Mouse (Mus musculus) thymus, adult 2 months (tissue): ENCODE measurements around the gene Rgcc. TPM values are rescaled to one million over a fixed set of nuclear protein-coding genes. Genes with fewer than 3 reads are reported as not detected.

Source experiments
- DNase-seq: peaks from one replicate; pipeline ENCODE4 v3.0.0; 2021
- H3K27ac ChIP-seq: fragments of 200-500 bp; 2 replicates; pipeline ENCODE4 v1.5.1; 2012; ENCODE audit warnings: low read length, control low read depth; ENCODE audit not compliant: control insufficient read depth, insufficient read depth
- H3K27me3 ChIP-seq: fragments of 200-500 bp; 2 replicates; pipeline ENCODE4 v1.6.1; 2012; ENCODE audit warnings: mild to moderate bottlenecking, low read length, moderate library complexity, mixed read lengths; ENCODE audit not compliant: control insufficient read depth, insufficient read depth
- H3K36me3 ChIP-seq: fragments of 200-500 bp; 2 replicates; pipeline ENCODE4 v1.6.1; 2012; ENCODE audit warnings: mild to moderate bottlenecking, low read length, moderate library complexity; ENCODE audit not compliant: control insufficient read depth, insufficient read depth
- H3K4me1 ChIP-seq: fragments of 200-500 bp; replicated peaks from 2 replicates; pipeline ENCODE4 v1.6.1; 2012; ENCODE audit warnings: low read length; ENCODE audit not compliant: control insufficient read depth, insufficient read depth
- H3K4me3 ChIP-seq: fragments of 200-500 bp; 2 replicates; pipeline ENCODE4 v1.5.1; 2012; ENCODE audit warnings: mild to moderate bottlenecking, low read length, control low read depth, moderate library complexity; ENCODE audit not compliant: control insufficient read depth, insufficient read depth
- CTCF ChIP-seq: fragments of 200-500 bp; IDR thresholded peaks from 2 replicates; pipeline ENCODE4 v1.5.1; 2012; ENCODE audit warnings: mild to moderate bottlenecking, control low read depth, low read length, moderate library complexity, borderline replicate concordance; ENCODE audit not compliant: control insufficient read depth, poor library complexity, insufficient read depth; ENCODE audit errors: extremely low read depth
- POLR2A ChIP-seq: fragments of 200-500 bp; IDR thresholded peaks from 2 replicates; pipeline ENCODE4 v1.6.1; 2012; ENCODE audit warnings: mild to moderate bottlenecking, low read length, control low read depth, moderate library complexity; ENCODE audit not compliant: control insufficient read depth, poor library complexity, insufficient read depth; ENCODE audit errors: extremely low read depth
- whole genome bisulfite sequencing: fragments of 180-500 bp; shearing (Covaris S2); methylation state at CpG from one replicate; pipeline ENCODE4 v1.1.7; 2018; 5-methylcytosine and 5-hydroxymethylcytosine counted together
- polyA plus RNA-seq: library from polyadenylated mRNA; depleted of rRNA; stranded (reverse); fragments of >200 nt; gene quantifications from 2 replicates; pipeline ENCODE4 v1.2.3, GENCODE M21; 2012

Gene Rgcc
- polyA plus RNA-seq, 1 experiment = 880 TPM

GRCm38 (mm10) chr14:79321881-79322280 lies 20.4 kb upstream of the Rgcc start:
- H3K4me1 ChIP-seq = peaks cover 11% of the 10 kb centered on the region
- H3K27me3 ChIP-seq = no peaks in the 10 kb centered on the region
- no peak overlapping the region for H3K27ac ChIP-seq
- no peak overlapping the region for H3K4me3 ChIP-seq
- whole genome bisulfite sequencing = 93% methylated on average over 5 of the region's 5 CpGs
- DNase-seq = no peak
- TF ChIP-seq CTCF = no peak
- no peak for TF ChIP-seq POLR2A
- H3K36me3 ChIP-seq = no peaks in the 10 kb centered on the region

- WGBS = 42% methylated on average over 8 of the region's 8 CpGs
- H3K4me1 ChIP-seq = peaks cover 17% of the 10 kb centered on the region
- no peaks in the 10 kb centered on the region for H3K27me3 ChIP-seq
- H3K36me3 ChIP-seq = no peaks in the 10 kb centered on the region
- no peak overlapping the region for H3K4me3 ChIP-seq
- TF ChIP-seq POLR2A (no peak), CTCF (peak; percentile 29; the same call in 1 of the 2 replicates)
- DNase-seq = peak; percentile 72
- H3K27ac ChIP-seq = no peak overlapping the region
Measured at GRCm38 (mm10) chr14:79321152-79321551, 19.7 kb upstream of the Rgcc start.

GRCm38 (mm10) chr14:79317602-79318001 lies 16.2 kb upstream of the Rgcc start:
- Histone ChIP-seq H3K36me3 (no peaks in the 10 kb centered on the region), H3K27me3 (no peaks in the 10 kb centered on the region), H3K27ac (peak overlapping the region; percentile 72), H3K4me3 (no peak overlapping the region), H3K4me1 (peaks cover 43% of the 10 kb centered on the region)
- no peak for DNase-seq
- WGBS = 79% methylated on average over 2 of the region's 2 CpGs
- TF ChIP-seq POLR2A = no peak
- no peak for TF ChIP-seq CTCF

- Histone ChIP-seq H3K27me3 (no peaks in the 10 kb centered on the region), H3K4me1 (peaks cover 56% of the 10 kb centered on the region), H3K27ac (peak overlapping the region; percentile 98), H3K36me3 (no peaks in the 10 kb centered on the region), H3K4me3 (no peak overlapping the region)
- DNase-seq = peak; percentile 52
- TF ChIP-seq POLR2A (no peak), CTCF (no peak)
- WGBS = 15% methylated on average over 7 of the region's 7 CpGs
Measured at GRCm38 (mm10) chr14:79315877-79316276, 14.4 kb upstream of the Rgcc start.

- no peaks in the 10 kb centered on the region for H3K36me3 ChIP-seq
- DNase-seq = no peak
- peaks cover 55% of the 10 kb centered on the region for H3K4me1 ChIP-seq
- peak overlapping the region; percentile 70 for H3K27ac ChIP-seq
- no peaks in the 10 kb centered on the region for H3K27me3 ChIP-seq
- TF ChIP-seq CTCF = no peak
- no peak for TF ChIP-seq POLR2A
- H3K4me3 ChIP-seq = no peak overlapping the region
- WGBS = 70% methylated on average over 12 of the region's 12 CpGs
Measured at GRCm38 (mm10) chr14:79314245-79315010, 13.0 kb upstream of the Rgcc start.

- 46% methylated on average over 8 of the region's 8 CpGs for WGBS
- H3K4me3 ChIP-seq = no peak overlapping the region
- no peak for TF ChIP-seq POLR2A
- no peak for TF ChIP-seq CTCF
- no peaks in the 10 kb centered on the region for H3K36me3 ChIP-seq
- peaks cover 54% of the 10 kb centered on the region for H3K4me1 ChIP-seq
- H3K27me3 ChIP-seq = no peaks in the 10 kb centered on the region
- H3K27ac ChIP-seq = peak overlapping the region; percentile 70
- DNase-seq = no peak
Measured at GRCm38 (mm10) chr14:79313439-79314175, 12.2 kb upstream of the Rgcc start.
